8 mouse cellular contexts compared by ENCODE assay signal in the genomic region with DNA sequence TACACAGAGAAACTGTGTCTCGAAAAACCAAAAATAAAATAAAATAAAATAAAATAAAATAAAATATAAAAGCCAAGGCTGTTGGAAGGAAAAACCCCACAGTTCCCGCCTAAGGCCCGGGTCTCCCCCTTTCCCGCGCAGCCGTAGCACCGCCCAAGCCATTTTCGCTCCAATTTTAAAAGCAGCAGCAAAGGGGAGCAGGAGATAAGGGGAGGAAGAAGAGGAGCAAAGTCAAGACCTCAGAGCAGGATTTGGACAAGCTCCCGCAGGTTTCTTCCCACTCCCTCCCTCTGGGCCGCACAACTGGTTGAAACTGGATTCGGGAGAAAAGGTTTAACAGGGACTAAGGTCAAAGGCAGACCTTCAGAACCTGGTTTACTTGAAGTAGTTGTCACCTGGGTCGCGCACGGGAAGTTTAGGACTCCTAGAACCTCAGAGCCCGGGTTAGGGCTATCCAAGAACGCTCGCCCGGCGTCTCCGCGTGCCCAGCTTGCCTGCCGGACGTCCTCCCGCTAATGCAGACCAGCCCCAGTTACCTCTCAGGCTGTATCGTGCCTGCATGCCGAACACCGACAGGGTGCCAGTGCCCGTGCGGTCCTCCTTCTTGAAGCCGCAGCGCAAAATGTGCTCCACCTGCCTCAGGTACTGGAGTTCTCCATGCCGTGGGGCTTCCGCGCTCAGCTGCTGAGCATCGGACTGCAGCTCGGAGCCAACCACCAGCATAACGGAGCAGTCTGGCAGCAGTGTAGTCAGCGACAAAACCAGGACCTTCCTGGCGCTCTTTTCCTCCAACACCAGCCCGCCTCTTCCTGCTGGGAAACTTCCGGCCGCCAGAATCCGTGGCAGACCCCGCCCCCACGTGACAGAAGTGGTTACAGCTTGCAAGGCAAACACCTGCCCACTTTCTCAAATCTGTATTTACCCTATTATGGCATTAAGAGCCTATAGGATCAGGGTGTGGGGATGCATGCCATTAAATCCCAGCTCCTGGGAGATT. TPM values are rescaled to one million over a fixed set of nuclear protein-coding genes. Genes with fewer than 3 reads are reported as not detected.
DNase-seq lines count a peak whose midpoint lies in the region; ATAC-seq lines count a peak whose summit lies in the region.

A gene (minus strand): TSS at position 793 of the 997 bp plus-strand sequence.

- peaks cover 17% of the 10 kb centered on the region for H3K4me1 ChIP-seq in heart, embryonic 13.5 days
- peaks cover 21% of the 10 kb centered on the region for H3K4me1 ChIP-seq in liver, embryonic 12.5 days
- 0 out of 2 replicates have a peak, but pooled peaks cover 2% of the 10 kb centered on the region for H3K4me1 ChIP-seq in stomach, embryonic 16.5 days (ENCODE audit: control insufficient read depth, insufficient read depth, low read length)

- no peaks in the 10 kb centered on the region for H3K27me3 ChIP-seq in heart, embryonic 13.5 days (replicated peaks)
- H3K27me3 ChIP-seq in liver, embryonic 12.5 days (replicated peaks), result no peaks in the 10 kb centered on the region
- no peaks in the 10 kb centered on the region for H3K27me3 ChIP-seq in stomach, embryonic 16.5 days (ENCODE audit: control insufficient read depth, insufficient read depth, low read length)

- peak within 1 kb of the TSS; percentile 86 for H3K4me2 ChIP-seq in heart, embryonic 13.5 days
- peak within 1 kb of the TSS; percentile 76 for H3K4me2 ChIP-seq in liver, embryonic 12.5 days
- peak within 1 kb of the TSS; percentile 65 for H3K4me2 ChIP-seq in stomach, embryonic 16.5 days (ENCODE audit: low read depth, low read length)

- H3K36me3 ChIP-seq in heart, embryonic 13.5 days, result peaks cover 33% of the 10 kb centered on the region
- peaks cover 40% of the 10 kb centered on the region for H3K36me3 ChIP-seq in liver, embryonic 12.5 days
- peaks cover 7% of the 10 kb centered on the region; the same call in 1 of the 2 replicates for H3K36me3 ChIP-seq in stomach, embryonic 16.5 days (ENCODE audit: control insufficient read depth, insufficient read depth, low read length)

- H3K4me3 ChIP-seq in heart, embryonic 13.5 days, result peak within 1 kb of the TSS; percentile 92
- H3K4me3 ChIP-seq in liver, embryonic 12.5 days, result peak within 1 kb of the TSS; percentile 89
- H3K4me3 ChIP-seq in stomach, embryonic 16.5 days (replicated peaks; ENCODE audit: low read length), result peak within 1 kb of the TSS; percentile 90

- H3K9me3 ChIP-seq in heart, embryonic 13.5 days, result no peaks in the 10 kb centered on the region
- H3K9me3 ChIP-seq in liver, embryonic 12.5 days (replicated peaks), result no peaks in the 10 kb centered on the region
- H3K9me3 ChIP-seq in stomach, embryonic 16.5 days (replicated peaks; ENCODE audit: control insufficient read depth, low read length), result no peaks in the 10 kb centered on the region

- 1% methylated on average over 45 of the region's 45 CpGs for WGBS in heart, embryonic 13.5 days
- WGBS in liver, embryonic 12.5 days (ENCODE audit: insufficient replicate concordance), result under 1% methylated on average over 45 of the region's 45 CpGs
- WGBS in stomach, embryonic 16.5 days, result 1% methylated on average over 45 of the region's 45 CpGs

- ATAC-seq in erythroid progenitor cell, adult 5-6 weeks (replicated peaks; ENCODE audit: low FRiP score, poor library complexity, severe bottlenecking), result peak; percentile 97
- ATAC-seq in heart, embryonic 13.5 days (ENCODE audit: extremely low read depth, insufficient number of reproducible peaks, low FRiP score, low TSS enrichment), result peak; percentile 73
- ATAC-seq in liver, embryonic 12.5 days, result peak; percentile 89
- ATAC-seq in stomach, embryonic 16.5 days (ENCODE audit: insufficient read depth, low FRiP score), result peak; percentile 94

- H3K9ac ChIP-seq in heart, embryonic 13.5 days, result peak within 1 kb of the TSS; percentile 93
- H3K9ac ChIP-seq in liver, embryonic 12.5 days, result peak within 1 kb of the TSS; percentile 91
- peak within 1 kb of the TSS; percentile 91 for H3K9ac ChIP-seq in stomach, embryonic 16.5 days (ENCODE audit: low read length)

- peak within 1 kb of the TSS; percentile 93 for H3K27ac ChIP-seq in heart, embryonic 13.5 days (replicated peaks)
- H3K27ac ChIP-seq in liver, embryonic 12.5 days, result peak within 1 kb of the TSS; percentile 85
- peak within 1 kb of the TSS; percentile 94 for H3K27ac ChIP-seq in stomach, embryonic 16.5 days (ENCODE audit: low read length)

- DNase-seq in CD4-positive, CD25-positive, alpha-beta regulatory T cell, adult 2 months (ENCODE audit: low read depth, low spot score), result peak; percentile 71
- peak; percentile 42 for DNase-seq in brain, embryonic 18.5 days (ENCODE audit: low read depth, low spot score)
- DNase-seq in kidney, postnatal 10 days, result peak; percentile 91
- DNase-seq in neural tube, embryonic 10.5 days (ENCODE audit: extremely low spot score, low spot score), result peak; percentile 88

RNA-seq across cellular contexts. Expression of the gene that starts here (rescaled TPM):
- 145 and 220 TPM in 2 replicates for total RNA-seq in erythroid progenitor cell, adult 5-6 weeks (2015; ENCODE audit: low replicate concordance)
- total RNA-seq in erythroid progenitor cell, adult 5-6 weeks (2017; ENCODE audit: low replicate concordance), result 159 and 170 TPM in 2 replicates
- polyA plus RNA-seq in heart, embryonic 13.5 days (2015; fragmentation: Nextera tagmentation; extraction: Ambion mirVana), result 117 and 127 TPM in 2 replicates
- 278 and 289 TPM in 2 replicates for polyA plus RNA-seq in liver, embryonic 12.5 days (2016; fragmentation: Nextera tagmentation; extraction: Ambion mirVana)
- 217 and 232 TPM in 2 replicates for polyA plus RNA-seq in stomach, embryonic 16.5 days (2015; fragmentation: Nextera tagmentation; extraction: Ambion mirVana)

Comparison
In these comparisons a context has a peak if more than half of its experiments do, and no peak if none do; other contexts are left out.
1. Peak in every context shown above with its lines: DNase-seq, ATAC-seq, H3K4me3 ChIP-seq and H3K27ac ChIP-seq.